Mouse (Mus musculus) erythroblast, embryonic 14.5 days (primary cell): ENCODE measurements around the gene Ccdc171.

ENCODE experiments used
- GATA1 ChIP-seq: IDR thresholded peaks from 2 replicates; pipeline ENCODE4 v1.6.1; 2012; ENCODE audit warnings: low read length, inconsistent platforms, mixed read lengths
- TAL1 ChIP-seq: IDR thresholded peaks from 3 replicates; pipeline ENCODE4 v1.6.1; 2012; ENCODE audit warnings: low read length, inconsistent platforms, mixed read lengths

DNA sequence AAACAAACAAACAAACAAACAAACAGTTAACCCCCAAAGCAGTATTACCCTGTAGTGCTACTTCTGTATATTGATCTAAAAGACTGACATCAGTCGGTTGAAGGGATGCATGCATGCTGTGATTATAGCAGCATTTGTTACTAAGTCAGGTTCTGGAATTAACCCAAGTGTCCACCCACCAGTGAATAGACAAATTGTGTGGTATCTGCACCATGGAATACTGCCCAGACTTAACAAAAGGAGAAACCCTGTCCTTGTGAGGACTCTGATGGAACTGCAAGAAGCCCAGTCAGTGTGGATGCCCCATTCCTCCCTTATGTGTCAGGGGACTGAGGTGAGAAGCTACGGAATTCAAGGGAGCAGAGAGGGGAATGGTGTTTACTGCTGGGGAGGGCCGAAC, 336.4 kb downstream of the Ccdc171 start:
- TF ChIP-seq TAL1 (no peak), GATA1 (no peak)
